In the genomic region with DNA sequence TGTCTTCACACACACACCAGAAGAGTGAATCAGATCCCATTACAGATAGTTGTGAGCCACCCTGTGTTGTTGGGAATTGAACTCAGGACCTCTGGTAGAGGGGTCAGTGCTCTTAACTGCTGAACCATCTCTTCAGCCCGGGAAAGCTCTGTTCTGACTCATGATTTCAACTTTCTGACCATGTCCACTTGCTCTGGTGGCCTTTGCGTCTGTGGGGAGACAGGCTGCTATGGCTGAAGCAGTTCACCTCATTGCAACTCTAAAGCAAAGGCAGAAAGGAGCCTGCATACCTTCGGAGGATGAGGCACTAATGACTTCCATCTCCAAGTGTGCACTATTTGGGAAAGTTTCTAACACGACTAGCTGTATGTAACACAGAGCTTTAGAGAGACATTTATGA, we compare ENCODE assay signal across 8 mouse cellular contexts. TPM values are rescaled to one million over a fixed set of nuclear protein-coding genes. Genes with fewer than 3 reads are reported as not detected.
DNase-seq lines count a peak whose midpoint lies in the region; ATAC-seq and TF ChIP-seq lines count a peak whose summit lies in the region.

No protein-coding gene starts in this region.

- peak; percentile 78 for DNase-seq in heart, adult 11 months
- no peak for DNase-seq in heart, postnatal 36 days
- DNase-seq in thymus, adult 2 months = peak; percentile 4
- no peak for DNase-seq in thymus, postnatal 36 days
- no peak for DNase-seq in limb, embryonic 14.5 days (ENCODE audit: low spot score)
- no peak for DNase-seq in adipocyte (ENCODE audit: low spot score)
- no peak for DNase-seq in testis, postnatal 14 days (ENCODE audit: low spot score)

- no peak for TF ChIP-seq POLR2A in thymus, adult 2 months (IDR thresholded peaks at IDR 0.05; ENCODE audit: control insufficient read depth, extremely low read depth, insufficient read depth, low read length, poor library complexity)
- no peak for TF ChIP-seq POLR2A in limb, embryonic 14.5 days (IDR thresholded peaks at IDR 0.05; ENCODE audit: borderline replicate concordance, extremely low read depth, insufficient read depth, insufficient read length)

- H3K9me3 ChIP-seq in limb, embryonic 14.5 days (ENCODE audit: control insufficient read depth, low read length) = no peaks in the 10 kb centered on the region
- H3K9me3 ChIP-seq in stomach, embryonic 15.5 days = no peaks in the 10 kb centered on the region

- intact Hi-C loops in heart, postnatal 36 days (cut with DNase I) = no loop called here

- peak; percentile 27 for ATAC-seq in limb, embryonic 14.5 days (ENCODE audit: low FRiP score, low read depth)
- ATAC-seq in stomach, embryonic 15.5 days (ENCODE audit: insufficient read depth, low FRiP score, low read depth) = 0 out of 2 replicates have a peak, but pooled peaks have one; percentile 20

- no peaks in the 10 kb centered on the region for H3K36me3 ChIP-seq in thymus, adult 2 months (ENCODE audit: control insufficient read depth, insufficient read depth, low read length)
- H3K36me3 ChIP-seq in limb, embryonic 14.5 days (ENCODE audit: control insufficient read depth, insufficient read depth, low read length) = no peaks in the 10 kb centered on the region
- H3K36me3 ChIP-seq in stomach, embryonic 15.5 days = no peaks in the 10 kb centered on the region

- H3K4me3 ChIP-seq in thymus, adult 2 months (ENCODE audit: control insufficient read depth, insufficient read depth, low read length) = no peak overlapping the region
- H3K4me3 ChIP-seq in limb, embryonic 14.5 days (replicated peaks; ENCODE audit: low read length) = no peak overlapping the region; the same call in 1 of the 2 replicates
- no peak overlapping the region; the same call in 1 of the 2 replicates for H3K4me3 ChIP-seq in stomach, embryonic 15.5 days (replicated peaks)

- no peak for TF ChIP-seq CTCF in thymus, adult 2 months (IDR thresholded peaks at IDR 0.05; ENCODE audit: borderline replicate concordance, control insufficient read depth, extremely low read depth, insufficient read depth, low read length, poor library complexity)

- H3K4me2 ChIP-seq in limb, embryonic 14.5 days (replicated peaks; ENCODE audit: low read depth, low read length, severe bottlenecking) = peak overlapping the region; percentile 100
- peak overlapping the region; percentile 97 for H3K4me2 ChIP-seq in stomach, embryonic 15.5 days

- no peak overlapping the region for H3K9ac ChIP-seq in limb, embryonic 14.5 days (ENCODE audit: low read depth, low read length, severe bottlenecking)
- H3K9ac ChIP-seq in stomach, embryonic 15.5 days = no peak overlapping the region

- no peak overlapping the region for H3K27ac ChIP-seq in thymus, adult 2 months (ENCODE audit: control insufficient read depth, insufficient read depth, low read length)
- no peak overlapping the region for H3K27ac ChIP-seq in limb, embryonic 14.5 days (replicated peaks; ENCODE audit: low read depth, low read length)
- H3K27ac ChIP-seq in stomach, embryonic 15.5 days = no peak overlapping the region

- 32% methylated on average over 4 of the region's 4 CpGs for WGBS in thymus, adult 2 months
- 34% methylated on average over 4 of the region's 4 CpGs for WGBS in limb, embryonic 14.5 days
- 29% methylated on average over 4 of the region's 4 CpGs for WGBS in stomach, embryonic 15.5 days

- H3K27me3 ChIP-seq in thymus, adult 2 months (ENCODE audit: control insufficient read depth, insufficient read depth, low read length) = no peaks in the 10 kb centered on the region
- 0 out of 2 replicates have a peak, but pooled peaks cover 3% of the 10 kb centered on the region for H3K27me3 ChIP-seq in limb, embryonic 14.5 days (ENCODE audit: control insufficient read depth, insufficient read depth, low read length)
- no peaks in the 10 kb centered on the region for H3K27me3 ChIP-seq in stomach, embryonic 15.5 days (replicated peaks)

- peaks cover 6% of the 10 kb centered on the region for H3K4me1 ChIP-seq in thymus, adult 2 months (replicated peaks; ENCODE audit: control insufficient read depth, insufficient read depth, low read length)
- peaks cover 3% of the 10 kb centered on the region; the same call in 1 of the 2 replicates for H3K4me1 ChIP-seq in limb, embryonic 14.5 days (ENCODE audit: control insufficient read depth, insufficient read depth, low read length)
- H3K4me1 ChIP-seq in stomach, embryonic 15.5 days = 0 out of 2 replicates have a peak, but pooled peaks cover 4% of the 10 kb centered on the region

RNA-seq across cellular contexts. Expression of a gene that starts 0.5 kb away (rescaled TPM):
- total RNA-seq in heart, postnatal 36 days (2021) = 10 to 100 TPM; 52.0 to 54.9 TPM
- 21.3 and 24.2 TPM in 2 replicates for polyA plus RNA-seq in thymus, adult 2 months (2012; rRNA removed)
- 42.2 and 55.4 TPM in 2 replicates for polyA plus RNA-seq in limb, embryonic 14.5 days (2012; rRNA removed)
- polyA plus RNA-seq in limb, embryonic 14.5 days (2014; fragmentation: Nextera tagmentation; extraction: Ambion mirVana) = 61.8 and 71.5 TPM in 2 replicates
- 45.2 and 54.1 TPM in 2 replicates for polyA plus RNA-seq in stomach, embryonic 15.5 days (2015; fragmentation: Nextera tagmentation; extraction: Ambion mirVana)

RNA-seq across cellular contexts. Expression of a gene that starts 34.9 kb away (rescaled TPM):
- 10 to 100 TPM; 42.7 to 44.8 TPM for total RNA-seq in heart, postnatal 36 days (2021)
- 15.2 and 16.8 TPM in 2 replicates for polyA plus RNA-seq in thymus, adult 2 months (2012; rRNA removed)
- polyA plus RNA-seq in limb, embryonic 14.5 days (2012; rRNA removed) = 33.5 and 36.3 TPM in 2 replicates
- polyA plus RNA-seq in limb, embryonic 14.5 days (2014; fragmentation: Nextera tagmentation; extraction: Ambion mirVana) = 18.2 and 19.0 TPM in 2 replicates
- 19.8 and 20.3 TPM in 2 replicates for polyA plus RNA-seq in stomach, embryonic 15.5 days (2015; fragmentation: Nextera tagmentation; extraction: Ambion mirVana)

Comparison
In these comparisons a context has a peak if more than half of its experiments do, and no peak if none do; other contexts are left out.
1. DNase-seq: peak in heart, adult 11 months (single experiment) and thymus, adult 2 months (single experiment); none in heart, postnatal 36 days (0 of 2), thymus, postnatal 36 days (0 of 2), limb, embryonic 14.5 days (single experiment), adipocyte (single experiment) and testis, postnatal 14 days (single experiment).